Mouse (Mus musculus): Measurements from ENCODE around the gene Ctnna2. TPM values are rescaled to one million over a fixed set of nuclear protein-coding genes. Genes with fewer than 3 reads are reported as not detected.

The Ctnna2 gene
- polyA plus RNA-seq, 1 experiment: 0.70 TPM

- H3K27me3 ChIP-seq (ENCODE audit: control insufficient read depth, insufficient read depth, low read length): no peaks in the 10 kb centered on the region
- H3K27ac ChIP-seq (ENCODE audit: control insufficient read depth, insufficient read depth, low read length): no peak overlapping the region
- TF ChIP-seq POLR2A (IDR thresholded peaks at IDR 0.05; ENCODE audit: control insufficient read depth, extremely low read depth, insufficient read depth, low read length, poor library complexity) (no peak), CTCF (IDR thresholded peaks at IDR 0.05; ENCODE audit: borderline replicate concordance, control insufficient read depth, extremely low read depth, insufficient read depth, low read length, poor library complexity) (no peak)
- 81% methylated on average over 2 of the region's 2 CpGs for WGBS
- no peak for DNase-seq
- H3K4me3 ChIP-seq (ENCODE audit: control insufficient read depth, insufficient read depth, low read length): no peak overlapping the region
- H3K4me1 ChIP-seq (replicated peaks; ENCODE audit: control insufficient read depth, insufficient read depth, low read length): no peaks in the 10 kb centered on the region
- H3K36me3 ChIP-seq (ENCODE audit: control insufficient read depth, insufficient read depth, low read length): no peaks in the 10 kb centered on the region
These were observed 116.1 kb downstream of the Ctnna2 start for GRCm38 (mm10) chr6:77863379-77863778.

GRCm38 (mm10) chr6:77862781-77863180 is 116.7 kb downstream of the Ctnna2 start:
- whole genome bisulfite sequencing: 89% methylated on average over 6 of the region's 6 CpGs
- Histone ChIP-seq H3K4me1 (replicated peaks; ENCODE audit: control insufficient read depth, insufficient read depth, low read length) (no peaks in the 10 kb centered on the region), H3K27ac (ENCODE audit: control insufficient read depth, insufficient read depth, low read length) (no peak overlapping the region), H3K27me3 (ENCODE audit: control insufficient read depth, insufficient read depth, low read length) (no peaks in the 10 kb centered on the region), H3K4me3 (ENCODE audit: control insufficient read depth, insufficient read depth, low read length) (no peak overlapping the region), H3K36me3 (ENCODE audit: control insufficient read depth, insufficient read depth, low read length) (no peaks in the 10 kb centered on the region)
- no peak for DNase-seq
- TF ChIP-seq CTCF (IDR thresholded peaks at IDR 0.05; ENCODE audit: borderline replicate concordance, control insufficient read depth, extremely low read depth, insufficient read depth, low read length, poor library complexity): no peak
- no peak for TF ChIP-seq POLR2A (IDR thresholded peaks at IDR 0.05; ENCODE audit: control insufficient read depth, extremely low read depth, insufficient read depth, low read length, poor library complexity)

- no peak overlapping the region for H3K27ac ChIP-seq (ENCODE audit: control insufficient read depth, insufficient read depth, low read length)
- no peak overlapping the region for H3K4me3 ChIP-seq (ENCODE audit: control insufficient read depth, insufficient read depth, low read length)
- H3K27me3 ChIP-seq (ENCODE audit: control insufficient read depth, insufficient read depth, low read length): no peaks in the 10 kb centered on the region
- TF ChIP-seq POLR2A (IDR thresholded peaks at IDR 0.05; ENCODE audit: control insufficient read depth, extremely low read depth, insufficient read depth, low read length, poor library complexity) (no peak), CTCF (IDR thresholded peaks at IDR 0.05; ENCODE audit: borderline replicate concordance, control insufficient read depth, extremely low read depth, insufficient read depth, low read length, poor library complexity) (no peak)
- 93% methylated on average over 1 of the region's 1 CpGs for WGBS
- H3K36me3 ChIP-seq (ENCODE audit: control insufficient read depth, insufficient read depth, low read length): no peaks in the 10 kb centered on the region
- H3K4me1 ChIP-seq (replicated peaks; ENCODE audit: control insufficient read depth, insufficient read depth, low read length): no peaks in the 10 kb centered on the region
- no peak for DNase-seq
These were observed 130.1 kb downstream of the Ctnna2 start for GRCm38 (mm10) chr6:77849438-77849837.

- no peak for DNase-seq
- no peaks in the 10 kb centered on the region for H3K4me1 ChIP-seq (replicated peaks; ENCODE audit: control insufficient read depth, insufficient read depth, low read length)
- H3K4me3 ChIP-seq (ENCODE audit: control insufficient read depth, insufficient read depth, low read length): no peak overlapping the region
- no peaks in the 10 kb centered on the region for H3K27me3 ChIP-seq (ENCODE audit: control insufficient read depth, insufficient read depth, low read length)
- TF ChIP-seq CTCF (IDR thresholded peaks at IDR 0.05; ENCODE audit: borderline replicate concordance, control insufficient read depth, extremely low read depth, insufficient read depth, low read length, poor library complexity) (no peak), POLR2A (IDR thresholded peaks at IDR 0.05; ENCODE audit: control insufficient read depth, extremely low read depth, insufficient read depth, low read length, poor library complexity) (no peak)
- no peak overlapping the region for H3K27ac ChIP-seq (ENCODE audit: control insufficient read depth, insufficient read depth, low read length)
- H3K36me3 ChIP-seq (ENCODE audit: control insufficient read depth, insufficient read depth, low read length): no peaks in the 10 kb centered on the region
These were observed 130.7 kb downstream of the Ctnna2 start for GRCm38 (mm10) chr6:77848796-77849195.

GRCm38 (mm10) chr6:77847651-77848050 is 131.8 kb downstream of the Ctnna2 start:
- Histone ChIP-seq H3K4me3 (ENCODE audit: control insufficient read depth, insufficient read depth, low read length) (no peak overlapping the region), H3K4me1 (replicated peaks; ENCODE audit: control insufficient read depth, insufficient read depth, low read length) (no peaks in the 10 kb centered on the region), H3K36me3 (ENCODE audit: control insufficient read depth, insufficient read depth, low read length) (no peaks in the 10 kb centered on the region), H3K27ac (ENCODE audit: control insufficient read depth, insufficient read depth, low read length) (no peak overlapping the region), H3K27me3 (ENCODE audit: control insufficient read depth, insufficient read depth, low read length) (no peaks in the 10 kb centered on the region)
- TF ChIP-seq POLR2A (IDR thresholded peaks at IDR 0.05; ENCODE audit: control insufficient read depth, extremely low read depth, insufficient read depth, low read length, poor library complexity): no peak
- no peak for TF ChIP-seq CTCF (IDR thresholded peaks at IDR 0.05; ENCODE audit: borderline replicate concordance, control insufficient read depth, extremely low read depth, insufficient read depth, low read length, poor library complexity)
- DNase-seq: no peak
- WGBS: 86% methylated on average over 2 of the region's 2 CpGs

- no peak for TF ChIP-seq POLR2A (IDR thresholded peaks at IDR 0.05; ENCODE audit: control insufficient read depth, extremely low read depth, insufficient read depth, low read length, poor library complexity)
- TF ChIP-seq CTCF (IDR thresholded peaks at IDR 0.05; ENCODE audit: borderline replicate concordance, control insufficient read depth, extremely low read depth, insufficient read depth, low read length, poor library complexity): no peak
- 83% methylated on average over 2 of the region's 2 CpGs for WGBS
- no peaks in the 10 kb centered on the region for H3K4me1 ChIP-seq (replicated peaks; ENCODE audit: control insufficient read depth, insufficient read depth, low read length)
- H3K36me3 ChIP-seq (ENCODE audit: control insufficient read depth, insufficient read depth, low read length): no peaks in the 10 kb centered on the region
- no peak overlapping the region for H3K4me3 ChIP-seq (ENCODE audit: control insufficient read depth, insufficient read depth, low read length)
- DNase-seq: no peak
- no peak overlapping the region for H3K27ac ChIP-seq (ENCODE audit: control insufficient read depth, insufficient read depth, low read length)
- no peaks in the 10 kb centered on the region for H3K27me3 ChIP-seq (ENCODE audit: control insufficient read depth, insufficient read depth, low read length)
These were observed 140.4 kb downstream of the Ctnna2 start for GRCm38 (mm10) chr6:77839076-77839475.

GRCm38 (mm10) chr6:77838653-77839052 is 140.8 kb downstream of the Ctnna2 start:
- Histone ChIP-seq H3K27ac (ENCODE audit: control insufficient read depth, insufficient read depth, low read length) (no peak overlapping the region), H3K4me1 (replicated peaks; ENCODE audit: control insufficient read depth, insufficient read depth, low read length) (no peaks in the 10 kb centered on the region), H3K4me3 (ENCODE audit: control insufficient read depth, insufficient read depth, low read length) (no peak overlapping the region), H3K36me3 (ENCODE audit: control insufficient read depth, insufficient read depth, low read length) (no peaks in the 10 kb centered on the region), H3K27me3 (ENCODE audit: control insufficient read depth, insufficient read depth, low read length) (no peaks in the 10 kb centered on the region)
- no peak for DNase-seq
- TF ChIP-seq CTCF (IDR thresholded peaks at IDR 0.05; ENCODE audit: borderline replicate concordance, control insufficient read depth, extremely low read depth, insufficient read depth, low read length, poor library complexity): no peak
- no peak for TF ChIP-seq POLR2A (IDR thresholded peaks at IDR 0.05; ENCODE audit: control insufficient read depth, extremely low read depth, insufficient read depth, low read length, poor library complexity)

Data from thymus, adult 2 months (tissue).